In the genomic region with DNA sequence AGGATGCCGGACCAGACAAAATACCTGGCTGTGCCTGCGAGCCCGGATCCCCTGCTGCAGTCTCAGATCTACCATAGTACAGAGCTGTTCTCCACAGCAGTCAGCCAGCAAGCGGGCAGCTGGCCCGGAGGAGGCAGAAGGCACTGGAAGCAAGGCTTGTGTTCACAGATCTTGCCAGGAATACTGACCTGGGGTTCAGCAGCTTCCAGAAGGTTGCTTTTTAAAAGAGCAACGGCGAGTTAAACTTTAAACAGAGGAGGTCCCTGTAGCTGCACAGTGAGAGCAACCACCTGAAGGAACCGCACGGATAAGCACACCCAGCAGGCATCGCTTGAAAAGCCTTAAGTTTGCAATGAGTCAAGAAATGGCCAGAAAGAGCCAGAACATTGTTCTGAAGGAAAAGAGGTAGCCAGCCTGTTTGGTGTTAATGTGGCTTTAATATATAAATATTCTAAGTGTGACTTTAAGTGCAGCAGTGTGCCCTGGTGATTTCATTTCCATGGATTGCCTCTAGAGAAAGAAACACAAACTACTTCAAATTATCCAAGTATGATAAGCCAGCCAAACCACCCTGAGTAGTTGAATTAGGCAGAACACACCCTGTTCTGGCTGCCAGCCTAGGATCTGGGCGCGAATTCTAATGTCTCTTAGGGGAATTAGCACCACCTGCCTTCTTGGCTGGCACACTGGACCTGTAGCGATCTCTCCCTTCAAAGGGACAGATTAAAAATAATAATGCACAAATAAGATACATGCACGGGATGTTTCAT, we compare ENCODE assay signal across 9 mouse cellular contexts.
DNase-seq lines count a peak whose midpoint lies in the region; ATAC-seq and TF ChIP-seq lines count a peak whose summit lies in the region.
"Had no signal": no experiment of that assay in that cellular context is flagged by ENCODE, and none has a peak within 500 bp of the region (broad histone marks: within the 10 kb centered on the region; RNA-seq: fewer than 3 reads in every experiment).

No protein-coding gene starts in this region.

- intact Hi-C loops in left cerebral cortex, postnatal 4 days (cut with DNase I), result no loop called here

- TF ChIP-seq CTCF in kidney, postnatal 0 days (IDR thresholded peaks at IDR 0.05; ENCODE audit: low read depth), result no peak

- H3K27me3 ChIP-seq in kidney, postnatal 0 days (ENCODE audit: insufficient read depth, low read length), result no peaks in the 10 kb centered on the region
- H3K27me3 ChIP-seq: limb, embryonic 13.5 days had no signal

- peak; percentile 80 for DNase-seq in left cerebral cortex, postnatal 4 days
- DNase-seq in left cerebral cortex, adult 18-20 months (ENCODE audit: low spot score in 2 of 2), result no peak
- peak; percentile 82 to 89 for DNase-seq in cerebellum, postnatal 10 days
- DNase-seq in kidney, postnatal 0 days (ENCODE audit: low spot score), result peak; percentile 22
- peak; percentile 60 for DNase-seq in lung, postnatal 14 days
- no peak for DNase-seq in urinary bladder, postnatal 10 days (ENCODE audit: low spot score)
- DNase-seq in adrenal gland, postnatal 10 days, result no peak
- no peak for DNase-seq in spleen, postnatal 4 days (ENCODE audit: low spot score in 2 of 2)

- no peak overlapping the region for H3K4me2 ChIP-seq in kidney, postnatal 0 days (ENCODE audit: low read length)
- H3K4me2 ChIP-seq: limb, embryonic 13.5 days had no signal

- H3K9ac ChIP-seq in kidney, postnatal 0 days (ENCODE audit: low read depth, low read length), result no peak overlapping the region
- H3K9ac ChIP-seq: limb, embryonic 13.5 days had no signal

- WGBS in kidney, postnatal 0 days, result 69% methylated on average over 14 of the region's 14 CpGs

- ATAC-seq in kidney, postnatal 0 days (replicated peaks; ENCODE audit: low FRiP score, low read depth), result no peak

- no peaks in the 10 kb centered on the region for H3K9me3 ChIP-seq in kidney, postnatal 0 days (replicated peaks; ENCODE audit: low read length)
- H3K9me3 ChIP-seq: limb, embryonic 13.5 days had no signal

- H3K27ac ChIP-seq in kidney, postnatal 0 days, result peak overlapping the region; percentile 61
- H3K27ac ChIP-seq: limb, embryonic 13.5 days had no signal

- no peaks in the 10 kb centered on the region for H3K36me3 ChIP-seq in kidney, postnatal 0 days (ENCODE audit: insufficient read depth, low read length)
- H3K36me3 ChIP-seq: limb, embryonic 13.5 days had no signal

- H3K4me3 ChIP-seq in kidney, postnatal 0 days (replicated peaks; ENCODE audit: low read depth, low read length), result no peak overlapping the region
- H3K4me3 ChIP-seq: limb, embryonic 13.5 days had no signal

- H3K4me1 ChIP-seq in kidney, postnatal 0 days (replicated peaks; ENCODE audit: insufficient read depth, low read length), result no peaks in the 10 kb centered on the region

Comparison
In these comparisons a context has a peak if more than half of its experiments do, and no peak if none do; other contexts are left out.
1. DNase-seq: peak in left cerebral cortex, postnatal 4 days (single experiment), cerebellum, postnatal 10 days (2 of 2), kidney, postnatal 0 days (single experiment) and lung, postnatal 14 days (single experiment); none in left cerebral cortex, adult 18-20 months (0 of 2), urinary bladder, postnatal 10 days (single experiment), adrenal gland, postnatal 10 days (single experiment) and spleen, postnatal 4 days (0 of 2).